Mouse (Mus musculus) limb, embryonic 14.5 days (tissue): ENCODE data around the gene Trim24. TPM values are rescaled to one million over a fixed set of nuclear protein-coding genes. Genes with fewer than 3 reads are reported as not detected.

ENCODE experiments used
- ATAC-seq: fragments of 200-750 bp; cut with Nextera tagmentation; 2 replicates; pipeline ENCODE4 v1.8.0; 2017; ENCODE audit warnings: low read depth, moderate number of reproducible peaks, moderate TSS enrichment; ENCODE audit not compliant: low FRiP score
- DNase-seq: peaks from one replicate; pipeline ENCODE4 v3.0.0-alpha.2; 2015; ENCODE audit warnings: low spot score
- H3K27ac ChIP-seq: fragments of 300-500 bp; sonication (generic); replicated peaks from 2 replicates; pipeline ENCODE4 v1.5.1; 2014; ENCODE audit warnings: low read depth, mild to moderate bottlenecking, low read length, moderate library complexity, mixed read lengths
- H3K27me3 ChIP-seq: fragments of 300-500 bp; sonication (generic); 2 replicates; pipeline ENCODE4 v1.6.1; 2014; ENCODE audit warnings: low read length, mixed read lengths; ENCODE audit not compliant: control insufficient read depth, insufficient read depth
- H3K36me3 ChIP-seq: fragments of 300-500 bp; sonication (generic); 2 replicates; pipeline ENCODE4 v1.6.1; 2014; ENCODE audit warnings: mild to moderate bottlenecking, low read length, moderate library complexity, mixed read lengths; ENCODE audit not compliant: control insufficient read depth, insufficient read depth
- H3K4me1 ChIP-seq: fragments of 300-500 bp; sonication (generic); 2 replicates; pipeline ENCODE4 v1.6.1; 2014; ENCODE audit warnings: antibody characterized with exemption, low read length, mixed read lengths; ENCODE audit not compliant: control insufficient read depth, insufficient read depth
- H3K4me2 ChIP-seq: fragments of 300-500 bp; sonication (generic); replicated peaks from 2 replicates; pipeline ENCODE4 v1.6.1; 2014; ENCODE audit warnings: low read depth, mild to moderate bottlenecking, low read length, moderate library complexity; ENCODE audit not compliant: severe bottlenecking
- H3K4me3 ChIP-seq: fragments of 300-500 bp; sonication (generic); replicated peaks from 2 replicates; pipeline ENCODE4 v1.5.1; 2014; ENCODE audit warnings: low read length
- H3K9ac ChIP-seq: fragments of 300-500 bp; sonication (generic); 2 replicates; pipeline ENCODE4 v1.6.1; 2014; ENCODE audit warnings: mild to moderate bottlenecking, low read depth, low read length, moderate library complexity; ENCODE audit not compliant: severe bottlenecking
- H3K9me3 ChIP-seq: fragments of 300-500 bp; sonication (generic); 2 replicates; pipeline ENCODE4 v1.6.1; 2016; ENCODE audit warnings: low read length; ENCODE audit not compliant: control insufficient read depth
- POLR2A ChIP-seq: fragments of 200-500 bp; IDR thresholded peaks from 2 replicates; pipeline ENCODE4 v1.8.0; 2012; ENCODE audit warnings: inconsistent platforms, mild to moderate bottlenecking, moderate library complexity, borderline replicate concordance; ENCODE audit not compliant: insufficient read depth, insufficient read length; ENCODE audit errors: extremely low read depth
- WGBS: fragments of 180-500 bp; shearing (Covaris S2); extraction: QIAGEN DNeasy Blood & Tissue Kit; methylation state at CpG from one replicate; pipeline ENCODE4 v1.1.7; 2014; 5-methylcytosine and 5-hydroxymethylcytosine counted together
- polyA plus RNA-seq, 2 experiments: library from polyadenylated mRNA; depleted of rRNA in 1 of 2; stranded (reverse) in 1 of 2; unstranded in 1 of 2; fragments of >200 nt; fragmentation: Nextera tagmentation in 1 of 2; extraction: Ambion mirVana in 1 of 2; gene quantifications; 2 replicates each; pipeline versions ENCODE4 v1.2.1 to v1.2.3; 2012 to 2014

Trim24 gene
- polyA plus RNA-seq, 2 experiments: 23.9 to 53.9 TPM

GRCm38 (mm10) chr6:38012829-38013228 lies 142.2 kb downstream of the Trim24 start:
- DNase-seq (no peak), ATAC-seq (no peak)
- Histone ChIP-seq H3K9ac (no peak overlapping the region), H3K27ac (no peak overlapping the region), H3K4me2 (no peak overlapping the region), H3K27me3 (no peaks in the 10 kb centered on the region), H3K4me3 (no peak overlapping the region), H3K4me1 (no peaks in the 10 kb centered on the region), H3K36me3 (no peaks in the 10 kb centered on the region), H3K9me3 (no peaks in the 10 kb centered on the region)
- no peak for TF ChIP-seq POLR2A
- 86% methylated on average over 2 of the region's 2 CpGs for WGBS

Other genes with a start within 250 kb of the Trim24 start
- 1.3 and 1.6 TPM in 2 replicates for gene Svopl, start 176.2 kb downstream of the Trim24 start, polyA plus RNA-seq (2012; rRNA removed)
- 0.95 and 1.2 TPM in 2 replicates for gene Svopl, start 176.2 kb downstream of the Trim24 start, polyA plus RNA-seq (2014; fragmentation: Nextera tagmentation; extraction: Ambion mirVana)
- gene Tmem213, start 238.4 kb downstream of the Trim24 start, polyA plus RNA-seq (2012; rRNA removed): 0.70 and 0.73 TPM in 2 replicates
- 0.80 and 1.1 TPM in 2 replicates for gene Tmem213, start 238.4 kb downstream of the Trim24 start, polyA plus RNA-seq (2014; fragmentation: Nextera tagmentation; extraction: Ambion mirVana)